Mouse (Mus musculus) ES-Bruce4 (cell line): ENCODE data around the gene Slx1b.

Source experiments
- CTCF ChIP-seq: IDR thresholded peaks from one replicate; pipeline ENCODE4 v1.8.1; 2011; ENCODE audit warnings: low read depth, low read length
- EP300 ChIP-seq: IDR thresholded peaks from 2 replicates; pipeline ENCODE4 v1.6.1; 2011; ENCODE audit warnings: low read depth, low read length; ENCODE audit not compliant: insufficient read depth
- POLR2A ChIP-seq: IDR thresholded peaks from one replicate; pipeline ENCODE4 v1.8.1; 2011; ENCODE audit warnings: low read length; ENCODE audit not compliant: insufficient read depth

GRCm38 (mm10) chr7:126725077-126725476, 29.5 kb upstream of the Slx1b start:
- TF ChIP-seq CTCF (no peak), EP300 (no peak), POLR2A (no peak)
